Mouse (Mus musculus) adrenal gland, postnatal 36 days (tissue): Measurements from ENCODE around the gene Dennd2a. TPM values are rescaled to one million over a fixed set of nuclear protein-coding genes. Genes with fewer than 3 reads are reported as not detected.
A peak's percentile ranks its signal among the peaks of the same experiment; 100 is the strongest.

Experiments used
- DNase-seq, 2 experiments: peaks; one replicate each; pipeline ENCODE4 v3.0.0; 2021; ENCODE audit warnings: mixed read lengths in 1 of 2
- long read RNA-seq, 2 experiments: library from polyadenylated mRNA; stranded (forward); transcript quantifications; one replicate each; pipeline ENCODE4 v2.0.0; 2021; ENCODE audit warnings: borderline sequencing depth in 2 of 2
- total RNA-seq, 2 experiments: library from RNA; stranded (reverse); gene quantifications; 2 replicates each; pipeline ENCODE4 v1.2.3; 2021

Dennd2a gene
- 10 to 100 TPM; 10.0 to 13.6 TPM for total RNA-seq
- long read RNA-seq, experiment 1, partial matches to known transcripts, result 0 of 3 reads
- long read RNA-seq, experiment 1, other reads (novel, unspliced or antisense), result 3 of 3 reads
- long read RNA-seq, experiment 2, full-length matches to known transcripts, result 1 of 3 reads
- long read RNA-seq, experiment 2, partial matches to known transcripts, result 0 of 3 reads
- long read RNA-seq, experiment 2, other reads (novel, unspliced or antisense), result 2 of 3 reads

- peak; percentile 72 to 87 for DNase-seq
Observed at GRCm38 (mm10) chr6:39557723-39558261, at the start of gene Dennd2a. Gene Dennd2a (minus strand): TSS chr6:39557867.

- no peak for DNase-seq
Observed at GRCm38 (mm10) chr6:39607365-39607764, 49.7 kb upstream of the Dennd2a start.

- no peak for DNase-seq
Observed at GRCm38 (mm10) chr6:39606862-39607261, 49.2 kb upstream of the Dennd2a start.

- DNase-seq, result no peak
Observed at GRCm38 (mm10) chr6:39606056-39606455, 48.4 kb upstream of the Dennd2a start.

- no peak for DNase-seq
Observed at GRCm38 (mm10) chr6:39604565-39604964, 46.9 kb upstream of the Dennd2a start.

- DNase-seq, result no peak
Observed at GRCm38 (mm10) chr6:39601828-39602227, 44.2 kb upstream of the Dennd2a start.

- DNase-seq, result no peak
Observed at GRCm38 (mm10) chr6:39600851-39601250, 43.2 kb upstream of the Dennd2a start.

- peak; percentile 95 for DNase-seq
Observed at GRCm38 (mm10) chr6:39592401-39593214, 34.9 kb upstream of the Dennd2a start, which contains the start of gene Ndufb2. Gene Ndufb2 (plus strand): TSS chr6:39592574.

GRCm38 (mm10) chr6:39591481-39591880 lies 33.8 kb upstream of the Dennd2a start:
- no peak for DNase-seq

- DNase-seq, result peak; percentile 46 to 48
Observed at GRCm38 (mm10) chr6:39585517-39585916, 27.9 kb upstream of the Dennd2a start, which contains the start of gene Gm42420. Gene Gm42420 (plus strand): TSS chr6:39585753.

- DNase-seq, result no peak
Observed at GRCm38 (mm10) chr6:39581087-39581784, 23.6 kb upstream of the Dennd2a start.

GRCm38 (mm10) chr6:39580558-39580957 lies 22.9 kb upstream of the Dennd2a start:
- DNase-seq, result no peak

- DNase-seq, result no peak
Observed at GRCm38 (mm10) chr6:39579552-39579951, 21.9 kb upstream of the Dennd2a start.

- peak in 1 of 2 experiments; percentile 20 for DNase-seq
Observed at GRCm38 (mm10) chr6:39574951-39575350, 17.3 kb upstream of the Dennd2a start.

GRCm38 (mm10) chr6:39574555-39574869 lies 16.8 kb upstream of the Dennd2a start:
- DNase-seq, result peak; percentile 25 to 42

GRCm38 (mm10) chr6:39573791-39574554 lies 16.3 kb upstream of the Dennd2a start, which contains the start of gene Adck2:
Gene Adck2 (plus strand): TSS chr6:39573873.
- DNase-seq, result peak; percentile 90 to 91

GRCm38 (mm10) chr6:39570426-39570825 lies 12.8 kb upstream of the Dennd2a start:
- DNase-seq, result peak; percentile 44 to 56

- DNase-seq, result peak in 1 of 2 experiments; percentile 34
Observed at GRCm38 (mm10) chr6:39567528-39567927, 9.9 kb upstream of the Dennd2a start.

- DNase-seq, result peak; percentile 65 to 81
Observed at GRCm38 (mm10) chr6:39562166-39563015, 4.7 kb upstream of the Dennd2a start.

GRCm38 (mm10) chr6:39559276-39559939 lies 1.7 kb upstream of the Dennd2a start:
- no peak for DNase-seq
